Mouse (Mus musculus) forebrain, embryonic 11.5 days (tissue): ENCODE data around the gene Ptges3. TPM values are rescaled to one million over a fixed set of nuclear protein-coding genes. Genes with fewer than 3 reads are reported as not detected.

ENCODE experiments used
- ATAC-seq: fragments of 200-750 bp; cut with Nextera tagmentation; replicated peaks from 2 replicates; pipeline ENCODE4 v1.8.0; 2017; ENCODE audit warnings: moderate TSS enrichment; ENCODE audit not compliant: low FRiP score
- DNase-seq: peaks from one replicate; pipeline ENCODE4 v3.0.0-alpha.2; 2017; ENCODE audit warnings: low spot score
- H3K27ac ChIP-seq: fragments of 300-500 bp; sonication (generic); 2 replicates; pipeline ENCODE4 v1.5.1; 2014; ENCODE audit warnings: low read depth, low read length
- H3K27me3 ChIP-seq: fragments of 300-500 bp; sonication (generic); 2 replicates; pipeline ENCODE4 v1.6.1; 2014; ENCODE audit warnings: mild to moderate bottlenecking, low read length, mixed read lengths; ENCODE audit not compliant: control insufficient read depth, insufficient read depth
- H3K36me3 ChIP-seq: fragments of 300-500 bp; sonication (generic); 2 replicates; pipeline ENCODE4 v1.6.1; 2014; ENCODE audit warnings: mild to moderate bottlenecking, low read length, moderate library complexity, mixed read lengths; ENCODE audit not compliant: control insufficient read depth, insufficient read depth
- H3K4me1 ChIP-seq: fragments of 300-500 bp; sonication (generic); replicated peaks from 2 replicates; pipeline ENCODE4 v1.6.1; 2014; ENCODE audit warnings: low read length, mixed read lengths; ENCODE audit not compliant: control insufficient read depth, insufficient read depth
- H3K4me2 ChIP-seq: fragments of 300-500 bp; sonication (generic); 2 replicates; pipeline ENCODE4 v1.6.1; 2014; ENCODE audit warnings: low read depth, mild to moderate bottlenecking, low read length, moderate library complexity, mixed read lengths; ENCODE audit not compliant: severe bottlenecking
- H3K4me3 ChIP-seq: fragments of 300-500 bp; sonication (generic); 2 replicates; pipeline ENCODE4 v1.5.1; 2014; ENCODE audit warnings: low read depth, low read length
- H3K9ac ChIP-seq: fragments of 300-500 bp; sonication (generic); 2 replicates; pipeline ENCODE4 v1.6.1; 2014; ENCODE audit warnings: low read length
- H3K9me3 ChIP-seq: fragments of 300-500 bp; sonication (generic); 2 replicates; pipeline ENCODE4 v1.6.1; 2016; ENCODE audit warnings: low read length, mixed read lengths; ENCODE audit not compliant: control insufficient read depth
- WGBS: fragments of 180-500 bp; shearing (Covaris S2); extraction: QIAGEN DNeasy Blood & Tissue Kit; methylation state at CpG from one replicate; pipeline ENCODE4 v1.1.7; 2014; 5-methylcytosine and 5-hydroxymethylcytosine counted together
- polyA plus RNA-seq: library from polyadenylated mRNA; unstranded; fragments of >200 nt; fragmentation: Nextera tagmentation; extraction: Ambion mirVana; gene quantifications from 2 replicates; pipeline ENCODE4 v1.2.1, GENCODE M21; 2014

Ptges3 gene
- polyA plus RNA-seq, 1 experiment from 2014 or later = 692 TPM

- no peak for ATAC-seq
- Histone ChIP-seq H3K36me3 (peaks cover 5% of the 10 kb centered on the region; the same call in 1 of the 2 replicates), H3K27me3 (no peaks in the 10 kb centered on the region), H3K9me3 (no peaks in the 10 kb centered on the region), H3K4me3 (no peak overlapping the region), H3K27ac (no peak overlapping the region), H3K4me1 (peaks cover 14% of the 10 kb centered on the region; the same call in 1 of the 2 replicates), H3K9ac (peak overlapping the region; percentile 20; the same call in 1 of the 2 replicates), H3K4me2 (peak overlapping the region; percentile 15; the same call in 1 of the 2 replicates)
- 62% methylated on average over 3 of the region's 3 CpGs for whole genome bisulfite sequencing
- DNase-seq = no peak
These were observed 20.8 kb upstream of the Ptges3 start for GRCm38 (mm10) chr10:128037921-128038320.

GRCm38 (mm10) chr10:128039167-128039566, 19.6 kb upstream of the Ptges3 start:
- Histone ChIP-seq H3K36me3 (peaks cover 9% of the 10 kb centered on the region; the same call in 1 of the 2 replicates), H3K4me3 (no peak overlapping the region), H3K27me3 (no peaks in the 10 kb centered on the region), H3K4me1 (peaks cover 14% of the 10 kb centered on the region; the same call in 1 of the 2 replicates), H3K27ac (no peak overlapping the region), H3K9me3 (no peaks in the 10 kb centered on the region), H3K9ac (no peak overlapping the region), H3K4me2 (no peak overlapping the region)
- ATAC-seq = no peak
- DNase-seq = no peak
- 75% methylated on average over 5 of the region's 5 CpGs for WGBS

GRCm38 (mm10) chr10:128039858-128040257, 18.9 kb upstream of the Ptges3 start:
- no peak overlapping the region for H3K27ac ChIP-seq
- WGBS = 82% methylated on average over 3 of the region's 3 CpGs
- no peak for ATAC-seq

GRCm38 (mm10) chr10:128040293-128040692, 18.5 kb upstream of the Ptges3 start:
- no peak overlapping the region for H3K9ac ChIP-seq
- H3K27ac ChIP-seq = no peak overlapping the region
- no peak for ATAC-seq
- 92% methylated on average over 5 of the region's 5 CpGs for WGBS
- H3K4me1 ChIP-seq = peaks cover 10% of the 10 kb centered on the region; the same call in 1 of the 2 replicates
- peaks cover 13% of the 10 kb centered on the region for H3K36me3 ChIP-seq
- no peaks in the 10 kb centered on the region for H3K9me3 ChIP-seq
- DNase-seq = no peak
- no peak overlapping the region for H3K4me2 ChIP-seq
- no peaks in the 10 kb centered on the region for H3K27me3 ChIP-seq
- H3K4me3 ChIP-seq = no peak overlapping the region

More at GRCm38 (mm10) chr10:128039858-128040257, 18.9 kb upstream of the Ptges3 start:
- Histone ChIP-seq H3K36me3 (peaks cover 13% of the 10 kb centered on the region), H3K9ac (no peak overlapping the region), H3K4me3 (no peak overlapping the region), H3K4me2 (no peak overlapping the region), H3K27me3 (no peaks in the 10 kb centered on the region), H3K9me3 (no peaks in the 10 kb centered on the region), H3K4me1 (peaks cover 10% of the 10 kb centered on the region; the same call in 1 of the 2 replicates)
- no peak for DNase-seq

- H3K9ac ChIP-seq = no peak overlapping the region; the same call in 1 of the 2 replicates
- ATAC-seq (no peak), DNase-seq (no peak)
- 83% methylated on average over 4 of the region's 4 CpGs for WGBS
- H3K4me2 ChIP-seq = no peak overlapping the region
- H3K4me1 ChIP-seq = peaks cover 10% of the 10 kb centered on the region; the same call in 1 of the 2 replicates
- H3K27ac ChIP-seq = no peak overlapping the region
- H3K4me3 ChIP-seq = no peak overlapping the region
- no peaks in the 10 kb centered on the region for H3K27me3 ChIP-seq
- peaks cover 16% of the 10 kb centered on the region for H3K36me3 ChIP-seq
- H3K9me3 ChIP-seq = no peaks in the 10 kb centered on the region
These were observed 17.1 kb upstream of the Ptges3 start for GRCm38 (mm10) chr10:128041636-128042035.

- H3K4me2 ChIP-seq = no peak overlapping the region
- ATAC-seq (no peak), DNase-seq (no peak)
- no peak overlapping the region for H3K9ac ChIP-seq
- H3K27ac ChIP-seq = no peak overlapping the region
- H3K27me3 ChIP-seq = no peaks in the 10 kb centered on the region
- no peak overlapping the region for H3K4me3 ChIP-seq
- no peaks in the 10 kb centered on the region for H3K9me3 ChIP-seq
- H3K36me3 ChIP-seq = peaks cover 16% of the 10 kb centered on the region
- 94% methylated on average over 3 of the region's 3 CpGs for whole genome bisulfite sequencing
- peaks cover 8% of the 10 kb centered on the region; the same call in 1 of the 2 replicates for H3K4me1 ChIP-seq
These were observed 16.3 kb upstream of the Ptges3 start for GRCm38 (mm10) chr10:128042466-128042865.

- Histone ChIP-seq H3K4me3 (no peak overlapping the region), H3K9me3 (no peaks in the 10 kb centered on the region), H3K4me1 (peaks cover 3% of the 10 kb centered on the region; the same call in 1 of the 2 replicates), H3K9ac (no peak overlapping the region), H3K4me2 (no peak overlapping the region), H3K36me3 (peaks cover 16% of the 10 kb centered on the region), H3K27ac (no peak overlapping the region), H3K27me3 (no peaks in the 10 kb centered on the region)
- DNase-seq (no peak), ATAC-seq (no peak)
- WGBS = 73% methylated on average over 3 of the region's 3 CpGs
These were observed 15.5 kb upstream of the Ptges3 start for GRCm38 (mm10) chr10:128043041-128043835.

GRCm38 (mm10) chr10:128048157-128048556, 10.6 kb upstream of the Ptges3 start:
- peaks cover 26% of the 10 kb centered on the region for H3K36me3 ChIP-seq
- no peaks in the 10 kb centered on the region for H3K4me1 ChIP-seq
- no peak for ATAC-seq
- H3K27ac ChIP-seq = no peak overlapping the region
- DNase-seq = no peak
- WGBS = 94% methylated on average over 8 of the region's 8 CpGs
- H3K9ac ChIP-seq = no peak overlapping the region
- no peaks in the 10 kb centered on the region for H3K27me3 ChIP-seq
- no peak overlapping the region for H3K4me3 ChIP-seq
- H3K9me3 ChIP-seq = no peaks in the 10 kb centered on the region
- H3K4me2 ChIP-seq = no peak overlapping the region
